Mouse (Mus musculus): Measurements from ENCODE around the gene Nsl1. TPM values are rescaled to one million over a fixed set of nuclear protein-coding genes. Genes with fewer than 3 reads are reported as not detected.

Nsl1 gene
- polyA plus RNA-seq, 1 experiment from 2014 or later: 5.7 TPM

- H3K4me1 ChIP-seq (ENCODE audit: insufficient read depth): peaks cover 18% of the 10 kb centered on the region
- H3K4me3 ChIP-seq (ENCODE audit: low read depth, low read length): peak overlapping the region; percentile 94
- TF ChIP-seq EP300 (IDR thresholded peaks at IDR 0.05; ENCODE audit: low read depth): no peak
- no peak for TF ChIP-seq CTCF (IDR thresholded peaks at IDR 0.05; ENCODE audit: low read depth)
- ATAC-seq (no peak), DNase-seq (no peak)
- 46% methylated on average over 9 of the region's 9 CpGs for WGBS (ENCODE audit: insufficient replicate concordance)
- no peaks in the 10 kb centered on the region for H3K9me3 ChIP-seq (ENCODE audit: low read length)
- peaks cover 22% of the 10 kb centered on the region for H3K36me3 ChIP-seq (replicated peaks; ENCODE audit: insufficient read depth, low read length)
- no peaks in the 10 kb centered on the region for H3K27me3 ChIP-seq (ENCODE audit: insufficient read depth, low read length)
- H3K27ac ChIP-seq (ENCODE audit: low read depth): no peak overlapping the region
- H3K4me2 ChIP-seq (ENCODE audit: low read depth, low read length): peak overlapping the region; percentile 92
- peak overlapping the region; percentile 85 for H3K9ac ChIP-seq (replicated peaks)
Measured at GRCm38 (mm10) chr1:191063700-191064099, 888 bp downstream of the Nsl1 start.

- WGBS (ENCODE audit: insufficient replicate concordance): 72% methylated on average over 2 of the region's 2 CpGs
- Histone ChIP-seq H3K36me3 (replicated peaks; ENCODE audit: insufficient read depth, low read length) (peaks cover 28% of the 10 kb centered on the region), H3K27ac (ENCODE audit: low read depth) (no peak overlapping the region), H3K27me3 (ENCODE audit: insufficient read depth, low read length) (no peaks in the 10 kb centered on the region), H3K9ac (replicated peaks) (no peak overlapping the region), H3K4me1 (ENCODE audit: insufficient read depth) (peaks cover 18% of the 10 kb centered on the region), H3K4me2 (ENCODE audit: low read depth, low read length) (peak overlapping the region; percentile 26; the same call in 1 of the 2 replicates), H3K9me3 (ENCODE audit: low read length) (no peaks in the 10 kb centered on the region), H3K4me3 (ENCODE audit: low read depth, low read length) (no peak overlapping the region)
- DNase-seq: no peak
- no peak for ATAC-seq
- TF ChIP-seq EP300 (IDR thresholded peaks at IDR 0.05; ENCODE audit: low read depth) (no peak), CTCF (IDR thresholded peaks at IDR 0.05; ENCODE audit: low read depth) (no peak)
Measured at GRCm38 (mm10) chr1:191064535-191064934, 1.7 kb downstream of the Nsl1 start.

GRCm38 (mm10) chr1:191065188-191065587, 2.4 kb downstream of the Nsl1 start:
- Histone ChIP-seq H3K4me3 (ENCODE audit: low read depth, low read length) (no peak overlapping the region), H3K27ac (ENCODE audit: low read depth) (no peak overlapping the region), H3K27me3 (ENCODE audit: insufficient read depth, low read length) (no peaks in the 10 kb centered on the region), H3K4me1 (ENCODE audit: insufficient read depth) (peaks cover 18% of the 10 kb centered on the region), H3K9ac (replicated peaks) (no peak overlapping the region), H3K4me2 (ENCODE audit: low read depth, low read length) (peak overlapping the region; percentile 26; the same call in 1 of the 2 replicates), H3K36me3 (replicated peaks; ENCODE audit: insufficient read depth, low read length) (peaks cover 34% of the 10 kb centered on the region), H3K9me3 (ENCODE audit: low read length) (no peaks in the 10 kb centered on the region)
- WGBS (ENCODE audit: insufficient replicate concordance): 70% methylated on average over 4 of the region's 4 CpGs
- no peak for DNase-seq
- ATAC-seq: no peak
- TF ChIP-seq CTCF (IDR thresholded peaks at IDR 0.05; ENCODE audit: low read depth) (no peak), EP300 (IDR thresholded peaks at IDR 0.05; ENCODE audit: low read depth) (no peak)

DNA sequence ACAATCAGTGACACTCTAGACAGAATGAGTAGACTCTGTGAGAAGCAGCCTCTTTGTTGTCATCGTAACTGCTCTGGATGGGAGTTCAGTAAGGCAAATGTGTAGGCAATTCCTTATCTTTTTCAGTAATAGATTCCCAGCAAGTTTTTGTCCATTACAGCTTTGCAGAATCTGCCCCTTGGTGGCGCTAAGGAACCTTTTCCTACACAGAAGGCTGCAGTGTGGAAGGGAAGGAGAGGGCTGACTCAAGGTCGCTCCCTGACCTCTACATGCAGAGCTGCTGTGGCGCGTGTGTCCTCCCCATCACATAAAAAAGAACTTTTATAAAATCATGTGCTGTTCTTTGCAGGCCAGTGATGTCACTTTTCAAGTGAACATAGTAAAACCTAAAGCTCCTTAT, 5.6 kb downstream of the Nsl1 start:
- no peak overlapping the region for H3K27ac ChIP-seq (ENCODE audit: low read depth)
- H3K27me3 ChIP-seq (ENCODE audit: insufficient read depth, low read length): no peaks in the 10 kb centered on the region
- 82% methylated on average over 5 of the region's 5 CpGs for WGBS (ENCODE audit: insufficient replicate concordance)
- peak; percentile 51 for TF ChIP-seq CTCF (IDR thresholded peaks at IDR 0.05; ENCODE audit: low read depth)
- no peak for TF ChIP-seq EP300 (IDR thresholded peaks at IDR 0.05; ENCODE audit: low read depth)
- no peaks in the 10 kb centered on the region for H3K9me3 ChIP-seq (ENCODE audit: low read length)
- ATAC-seq (no peak), DNase-seq (no peak)
- peaks cover 54% of the 10 kb centered on the region for H3K36me3 ChIP-seq (replicated peaks; ENCODE audit: insufficient read depth, low read length)
- H3K4me1 ChIP-seq (ENCODE audit: insufficient read depth): peaks cover 20% of the 10 kb centered on the region
- H3K4me2 ChIP-seq (ENCODE audit: low read depth, low read length): no peak overlapping the region
- no peak overlapping the region for H3K9ac ChIP-seq (replicated peaks)
- H3K4me3 ChIP-seq (ENCODE audit: low read depth, low read length): no peak overlapping the region

GRCm38 (mm10) chr1:191070259-191070658, 7.4 kb downstream of the Nsl1 start:
- ATAC-seq (no peak), DNase-seq (no peak)
- Histone ChIP-seq H3K4me2 (ENCODE audit: low read depth, low read length) (no peak overlapping the region), H3K27ac (ENCODE audit: low read depth) (peak overlapping the region; percentile 74), H3K36me3 (replicated peaks; ENCODE audit: insufficient read depth, low read length) (peaks cover 54% of the 10 kb centered on the region), H3K9ac (replicated peaks) (no peak overlapping the region), H3K4me3 (ENCODE audit: low read depth, low read length) (no peak overlapping the region), H3K27me3 (ENCODE audit: insufficient read depth, low read length) (no peaks in the 10 kb centered on the region), H3K9me3 (ENCODE audit: low read length) (no peaks in the 10 kb centered on the region), H3K4me1 (ENCODE audit: insufficient read depth) (peaks cover 13% of the 10 kb centered on the region)
- 80% methylated on average over 4 of the region's 4 CpGs for WGBS (ENCODE audit: insufficient replicate concordance)
- no peak for TF ChIP-seq CTCF (IDR thresholded peaks at IDR 0.05; ENCODE audit: low read depth)
- TF ChIP-seq EP300 (IDR thresholded peaks at IDR 0.05; ENCODE audit: low read depth): no peak

DNA sequence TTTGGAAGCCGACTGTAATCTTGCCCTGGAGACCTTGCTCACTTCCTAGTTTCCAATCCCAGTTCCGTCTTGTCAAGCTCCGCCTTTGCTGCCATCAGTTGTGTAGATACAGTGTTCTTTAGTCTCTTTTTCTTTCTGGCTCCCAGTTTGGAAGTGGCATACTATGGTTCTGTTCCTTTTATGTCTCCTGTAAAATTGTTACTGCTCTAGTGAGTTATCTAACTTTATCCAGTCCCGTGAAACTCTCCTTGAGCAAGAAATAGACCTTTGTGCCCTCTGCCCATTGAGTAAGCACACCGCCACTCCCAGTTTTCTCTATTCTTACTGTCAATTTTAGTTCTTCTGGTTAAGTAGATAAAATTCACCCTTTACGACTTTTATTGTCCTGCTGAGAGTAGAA, 8.8 kb downstream of the Nsl1 start:
- peak overlapping the region; percentile 74 for H3K27ac ChIP-seq (ENCODE audit: low read depth)
- peaks cover 53% of the 10 kb centered on the region for H3K36me3 ChIP-seq (replicated peaks; ENCODE audit: insufficient read depth, low read length)

More for the DNA sequence above, 8.8 kb downstream of the Nsl1 start:
- Histone ChIP-seq H3K9me3 (ENCODE audit: low read length) (no peaks in the 10 kb centered on the region), H3K4me2 (ENCODE audit: low read depth, low read length) (no peak overlapping the region), H3K9ac (replicated peaks) (no peak overlapping the region), H3K4me3 (ENCODE audit: low read depth, low read length) (no peak overlapping the region), H3K4me1 (ENCODE audit: insufficient read depth) (peaks cover 13% of the 10 kb centered on the region), H3K27me3 (ENCODE audit: insufficient read depth, low read length) (no peaks in the 10 kb centered on the region)
- ATAC-seq: no peak
- TF ChIP-seq CTCF (IDR thresholded peaks at IDR 0.05; ENCODE audit: low read depth) (no peak), EP300 (IDR thresholded peaks at IDR 0.05; ENCODE audit: low read depth) (no peak)
- DNase-seq: no peak
- WGBS (ENCODE audit: insufficient replicate concordance): 70% methylated on average over 6 of the region's 6 CpGs

Data from liver, postnatal 0 days (tissue).